Mouse (Mus musculus) heart, adult 9 months (tissue): ENCODE data around the gene Trappc4.
"Not testable (repeated sequence)": the region's sequence is repeated elsewhere in the genome, so short reads cannot be mapped to it uniquely, and the experiment has no call there.

Experiments used
- DNase-seq, 2 experiments: peaks; one replicate each; pipeline ENCODE4 v3.0.0; 2022; ENCODE audit warnings: low spot score in 2 of 2

Gene Trappc4

DNA sequence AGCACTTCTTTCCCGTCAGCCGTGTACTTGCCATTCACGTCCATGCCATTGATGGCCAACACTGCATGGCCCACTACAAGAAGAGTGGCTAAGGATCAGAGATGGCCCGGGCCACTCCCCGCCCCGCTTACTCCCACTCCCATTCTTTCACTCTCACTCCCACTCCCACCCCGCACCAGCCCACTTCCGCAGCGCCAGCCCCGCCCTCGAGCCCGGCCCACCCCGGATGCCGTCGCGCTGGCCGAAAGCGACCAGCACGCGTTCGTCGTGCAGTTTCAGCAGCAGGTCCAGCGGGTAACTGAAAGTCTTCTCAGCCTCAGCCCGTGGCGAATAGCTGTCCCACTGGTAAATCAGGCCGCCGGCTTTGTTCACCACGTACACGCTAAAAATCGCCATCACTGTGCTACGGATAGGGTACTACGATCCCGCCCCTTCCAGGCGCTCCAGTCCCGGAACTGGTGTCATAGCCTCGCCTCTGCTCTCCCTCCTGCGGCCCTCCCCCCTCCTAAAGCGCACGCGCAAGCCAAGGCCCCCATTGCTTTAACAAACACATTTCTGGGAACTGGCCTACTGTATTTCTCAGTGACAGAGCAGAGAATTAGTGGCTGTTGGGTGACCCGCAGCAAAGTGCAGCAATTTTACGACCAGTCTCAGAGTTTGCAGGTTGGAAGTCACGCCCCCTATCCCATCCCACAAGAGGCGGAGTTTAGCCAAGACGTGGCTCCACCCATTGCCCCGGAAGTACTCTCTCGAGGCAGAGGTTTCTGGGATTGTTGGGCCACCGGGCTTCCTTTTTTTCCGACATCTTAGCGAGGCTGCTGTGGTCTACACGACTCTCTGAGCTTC, at the start of gene Trappc4, which contains the start of gene Rps25:
Gene Trappc4 (minus strand): TSS at position 695 of the 846 bp plus-strand sequence.
Gene Rps25 (plus strand): TSS at position 234 of the 846 bp plus-strand sequence.
- peak; percentile 94 for DNase-seq

GRCm38 (mm10) chr9:44454891-44455220, 47.5 kb upstream of the Trappc4 start, which contains the start of gene Upk2:
TSS of gene Upk2 (minus strand) at chr9:44454976.
- no peak for DNase-seq

- peak; percentile 55 to 75 for DNase-seq
These were observed 46.9 kb upstream of the Trappc4 start for GRCm38 (mm10) chr9:44454132-44454890.

GRCm38 (mm10) chr9:44450387-44450786, 43.0 kb upstream of the Trappc4 start:
- DNase-seq, result no peak

GRCm38 (mm10) chr9:44444402-44445025, 37.1 kb upstream of the Trappc4 start:
- not testable (repeated sequence) for DNase-seq

DNA sequence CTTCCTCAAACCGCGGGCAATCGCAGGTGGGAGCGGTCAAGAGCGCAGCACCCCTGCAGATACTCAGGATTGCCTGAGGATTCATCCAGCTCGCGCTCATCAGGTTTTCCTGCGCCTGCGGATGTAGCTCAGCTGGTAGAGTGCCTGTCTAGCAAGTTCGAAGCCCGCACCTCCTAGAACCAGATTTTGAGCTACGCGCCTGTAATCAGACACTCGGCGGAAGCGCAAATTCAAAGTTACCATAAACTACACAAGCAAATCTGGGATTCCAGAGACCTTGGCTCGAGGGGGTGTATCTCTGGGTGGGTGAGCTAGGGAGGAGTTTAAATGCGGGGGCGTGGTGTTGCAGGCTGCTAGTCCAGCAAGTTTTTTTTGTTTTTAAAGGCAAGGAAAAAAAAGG, 33.6 kb upstream of the Trappc4 start, which contains the start of gene Foxr1:
Gene Foxr1 (minus strand): TSS at position 176 of the 400 bp plus-strand sequence.
- DNase-seq, result no peak

- DNase-seq, result peak in 1 of 2 experiments; percentile 19
These were observed 28.3 kb upstream of the Trappc4 start for GRCm38 (mm10) chr9:44435747-44436146.

- no peak for DNase-seq
These were observed 25.3 kb upstream of the Trappc4 start for GRCm38 (mm10) chr9:44432577-44433185.

GRCm38 (mm10) chr9:44423576-44423975, 16.2 kb upstream of the Trappc4 start:
- DNase-seq, result no peak

DNA sequence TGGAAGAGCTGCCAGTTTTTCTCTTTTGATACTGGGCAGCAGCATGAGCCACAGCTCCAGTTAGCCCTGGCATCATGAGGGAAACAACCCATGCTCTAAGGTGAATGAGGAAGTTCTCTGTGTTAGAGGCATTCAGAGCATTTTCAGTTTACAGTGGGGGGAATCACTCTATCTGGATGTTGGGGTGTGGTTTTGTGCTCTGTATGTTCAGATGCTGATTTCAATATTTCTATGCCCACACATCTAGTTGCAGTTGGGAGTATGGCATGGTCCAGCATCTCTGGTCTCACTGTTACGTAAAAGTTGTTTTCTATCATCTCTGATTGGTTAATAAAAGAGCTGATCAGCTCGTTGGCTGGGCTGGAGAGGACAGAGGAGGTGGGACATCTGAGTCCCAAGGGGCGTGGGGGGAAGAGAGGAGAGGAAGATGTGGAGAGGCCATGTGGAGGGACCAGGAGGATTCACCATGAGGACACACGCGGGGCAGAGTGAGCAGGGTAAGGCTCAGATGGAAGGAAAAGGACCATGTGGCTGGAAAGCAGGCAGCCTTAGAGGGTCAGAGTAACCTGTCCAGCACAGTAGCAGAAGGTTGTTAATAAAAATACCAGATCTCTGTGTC, 13.0 kb upstream of the Trappc4 start:
- DNase-seq, result no peak

- not testable (repeated sequence) for DNase-seq
These were observed 12.3 kb upstream of the Trappc4 start for GRCm38 (mm10) chr9:44419730-44420129.

DNA sequence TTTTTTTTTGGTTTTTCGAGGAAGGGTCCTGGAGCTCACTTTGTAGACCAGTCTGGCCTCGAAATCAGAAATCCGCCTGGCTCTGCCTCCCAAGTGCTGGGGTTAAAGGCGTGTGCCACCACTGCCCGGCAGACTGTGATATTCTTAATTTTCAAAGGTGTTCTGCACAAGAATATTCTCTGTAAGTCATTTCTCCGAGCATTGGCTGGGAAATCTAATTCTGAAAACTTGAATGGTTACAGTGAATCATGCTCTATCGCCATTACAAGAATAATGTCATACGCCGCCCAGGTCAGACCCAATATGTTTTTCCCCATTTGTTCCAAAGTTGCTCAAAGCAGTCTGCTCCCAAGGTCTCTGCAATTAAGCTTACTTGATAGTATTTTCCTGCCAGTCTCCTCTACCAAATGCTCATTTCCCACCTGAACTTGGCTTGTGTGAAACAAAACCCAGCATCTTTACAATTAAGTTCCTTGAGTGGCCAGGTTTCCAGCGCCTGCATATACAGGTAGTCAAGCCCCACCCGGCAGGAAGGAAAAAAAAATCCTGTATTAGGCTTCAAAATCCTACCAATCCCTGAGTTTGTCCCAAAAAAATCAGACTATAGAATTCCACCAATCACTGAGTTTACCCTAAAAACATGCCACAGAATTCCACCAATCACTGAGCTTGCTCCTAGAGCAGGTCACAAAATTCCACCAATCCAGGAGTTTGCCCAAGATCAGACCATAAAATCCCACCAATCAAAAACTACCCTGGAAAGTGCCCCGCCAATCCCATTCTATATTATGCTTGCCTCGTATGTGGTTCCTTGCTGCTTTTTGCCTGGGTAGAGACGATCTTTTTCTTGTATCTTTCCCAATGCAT, 11.4 kb upstream of the Trappc4 start, which contains the start of gene Ccdc84:
Gene Ccdc84 (minus strand): TSS at position 51 of the 867 bp plus-strand sequence.
- no peak for DNase-seq

DNA sequence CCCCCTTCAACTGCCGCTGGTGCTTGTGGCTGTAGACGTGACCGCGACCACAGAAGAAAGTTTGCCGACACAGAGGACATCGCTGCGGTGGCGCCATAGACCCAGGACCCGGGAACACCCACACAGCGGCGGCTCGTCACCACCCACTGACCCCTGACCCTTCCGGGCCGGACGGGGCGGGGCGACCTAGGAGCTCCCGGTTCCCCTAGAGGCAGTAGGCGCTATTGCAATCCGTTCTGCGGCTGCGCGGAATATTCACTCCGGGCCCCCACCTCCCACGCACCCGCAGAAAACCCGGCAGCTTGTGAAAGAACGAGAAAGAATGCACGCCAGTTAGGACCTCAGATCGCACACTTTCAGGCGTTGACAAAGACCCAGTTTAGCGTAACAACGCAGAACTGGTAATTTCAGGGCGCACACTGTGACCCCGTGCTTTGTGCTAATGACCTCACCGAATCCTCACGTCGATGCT, 10.5 kb upstream of the Trappc4 start:
- DNase-seq, result peak; percentile 93 to 95

DNA sequence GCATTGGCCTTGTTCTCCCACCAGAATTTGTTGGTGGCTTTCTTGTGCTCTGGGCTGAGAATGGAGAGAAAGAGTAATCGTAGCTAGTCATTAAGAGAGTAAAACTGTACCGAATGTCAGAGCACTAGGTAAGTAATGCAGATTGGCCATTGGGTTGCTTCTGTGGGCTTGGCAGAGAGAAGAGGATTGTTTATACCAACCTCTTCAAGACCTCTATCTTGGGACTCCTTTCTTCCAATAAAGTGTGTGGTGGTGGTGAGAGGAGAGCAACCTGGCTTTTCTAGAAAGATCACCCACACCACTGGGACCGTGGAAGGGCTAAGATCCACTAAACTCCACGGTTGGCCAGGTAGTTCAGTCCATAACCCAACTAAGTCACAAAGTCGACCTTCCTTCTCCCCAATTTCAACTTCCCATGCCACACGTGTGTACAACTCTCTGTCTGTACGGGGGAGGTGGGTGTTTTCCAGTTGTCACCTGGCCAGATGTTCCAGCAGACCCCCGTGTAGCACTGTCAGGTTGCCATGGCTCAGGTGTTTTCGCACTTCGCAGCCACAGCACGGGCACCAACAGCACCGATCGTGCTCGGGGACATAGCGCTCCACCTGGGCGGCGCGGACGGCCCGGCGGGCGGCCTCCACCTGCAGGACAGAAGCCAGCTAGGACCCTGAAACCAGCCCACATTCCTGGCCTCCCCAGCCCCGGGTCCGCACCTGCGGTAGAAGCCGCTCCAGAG, 9.9 kb upstream of the Trappc4 start:
- DNase-seq, result no peak

GRCm38 (mm10) chr9:44412781-44413180, 5.4 kb upstream of the Trappc4 start:
- DNase-seq, result no peak

GRCm38 (mm10) chr9:44412306-44412705, 4.9 kb upstream of the Trappc4 start:
- DNase-seq, result no peak

DNA sequence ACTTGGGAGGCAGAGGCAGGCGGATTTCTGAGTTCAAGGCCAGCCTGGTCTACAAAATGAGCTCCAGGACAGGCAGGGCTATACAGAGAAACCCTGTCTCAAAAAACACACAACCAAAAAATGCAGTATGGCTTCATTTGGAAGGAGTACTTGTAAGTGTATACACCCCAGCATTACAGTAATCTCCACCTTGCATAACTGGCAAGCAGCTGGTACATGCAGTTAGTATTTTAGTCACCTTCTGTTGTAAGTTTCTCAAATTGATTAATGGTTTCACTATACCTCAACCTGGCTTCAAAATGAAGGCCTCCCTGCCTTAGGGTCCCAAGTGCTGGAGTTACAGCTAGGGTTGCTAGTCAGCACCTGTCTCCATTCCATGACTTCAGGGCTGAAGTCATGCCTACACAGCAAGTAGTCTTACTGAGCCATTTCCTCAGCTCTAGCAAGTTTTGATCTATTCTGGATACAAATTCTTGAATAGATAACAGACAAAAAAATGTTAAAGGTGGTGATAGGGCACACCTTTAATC, 4.3 kb upstream of the Trappc4 start:
- DNase-seq, result no peak

GRCm38 (mm10) chr9:44410647-44411336, 3.4 kb upstream of the Trappc4 start:
- DNase-seq, result no peak
